Mouse (Mus musculus) embryonic facial prominence, embryonic 11.5 days (tissue): ENCODE measurements at regions not wholly inside any gene's neighbourhood (a gene's known extent, or its start where the extent isn't known, plus 50 kb on each side); places are given as distances from the start of the nearest gene placed in this dataset.
A peak's percentile ranks its signal among the peaks of the same experiment; 100 is the strongest.

Source experiments
- ATAC-seq: fragments of 200-750 bp; cut with Nextera tagmentation; replicated peaks from 2 replicates; pipeline ENCODE4 v1.8.0; 2017; ENCODE audit warnings: low read depth; ENCODE audit not compliant: insufficient number of reproducible peaks, low FRiP score, low TSS enrichment
- DNase-seq: peaks from one replicate; pipeline ENCODE4 v3.0.0-alpha.2; 2015; ENCODE audit warnings: low spot score
- H3K27ac ChIP-seq: fragments of 300-500 bp; sonication (generic); replicated peaks from 2 replicates; pipeline ENCODE4 v1.5.1; 2014; ENCODE audit warnings: mild to moderate bottlenecking, low read depth, low read length, control low read depth
- H3K27me3 ChIP-seq: fragments of 300-500 bp; sonication (generic); 2 replicates; pipeline ENCODE4 v1.6.1; 2014; ENCODE audit warnings: mild to moderate bottlenecking, low read length, moderate library complexity, mixed read lengths; ENCODE audit not compliant: control insufficient read depth, insufficient read depth
- H3K36me3 ChIP-seq: fragments of 300-500 bp; sonication (generic); replicated peaks from 2 replicates; pipeline ENCODE4 v1.6.1; 2014; ENCODE audit warnings: low read depth, mild to moderate bottlenecking, low read length, moderate library complexity, mixed read lengths; ENCODE audit not compliant: control insufficient read depth, insufficient read depth
- H3K4me1 ChIP-seq: fragments of 300-500 bp; sonication (generic); 2 replicates; pipeline ENCODE4 v1.6.1; 2014; ENCODE audit warnings: low read length, mixed read lengths; ENCODE audit not compliant: control insufficient read depth, insufficient read depth
- H3K4me2 ChIP-seq: fragments of 300-500 bp; sonication (generic); 2 replicates; pipeline ENCODE4 v1.6.1; 2014; ENCODE audit warnings: low read depth, mild to moderate bottlenecking, control low read depth, low read length, moderate library complexity
- H3K4me3 ChIP-seq: fragments of 300-500 bp; sonication (generic); 2 replicates; pipeline ENCODE4 v1.5.1; 2014; ENCODE audit warnings: low read depth, low read length, control low read depth
- H3K9ac ChIP-seq: fragments of 300-500 bp; sonication (generic); replicated peaks from 2 replicates; pipeline ENCODE4 v1.6.1; 2014; ENCODE audit warnings: mild to moderate bottlenecking, control low read depth, low read length
- H3K9me3 ChIP-seq: fragments of 300-500 bp; sonication (generic); replicated peaks from 2 replicates; pipeline ENCODE4 v1.6.1; 2016; ENCODE audit warnings: mild to moderate bottlenecking, low read length, inconsistent platforms, mixed read lengths; ENCODE audit not compliant: control insufficient read depth
- WGBS: fragments of 180-500 bp; shearing (Covaris S2); extraction: QIAGEN DNeasy Blood & Tissue Kit; methylation state at CpG from one replicate; pipeline ENCODE4 v1.1.7; 2014; 5-methylcytosine and 5-hydroxymethylcytosine counted together

DNA sequence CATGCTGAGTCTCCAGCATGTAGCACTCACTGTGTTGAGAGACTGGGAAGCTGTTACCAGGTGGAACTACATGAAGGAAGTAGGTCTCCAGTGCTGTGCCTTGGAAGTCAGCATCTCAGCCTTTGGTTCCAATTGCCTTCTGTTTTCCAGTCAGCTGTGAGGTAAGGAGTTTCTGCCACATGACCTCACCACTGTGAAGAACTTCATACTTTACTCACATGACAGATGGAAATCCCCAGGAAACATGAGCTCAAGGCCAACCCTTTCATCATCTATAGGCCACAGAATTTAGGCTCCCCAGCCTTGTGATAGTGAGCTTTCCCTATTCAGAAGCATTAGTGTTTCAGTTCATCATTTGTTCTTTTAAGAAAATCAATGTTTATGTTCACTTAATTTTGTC, 314.4 kb upstream of the Ngly1 start:
- Histone ChIP-seq H3K27me3 (no peaks in the 10 kb centered on the region), H3K9ac (no peak overlapping the region), H3K36me3 (no peaks in the 10 kb centered on the region), H3K4me1 (no peaks in the 10 kb centered on the region), H3K9me3 (no peaks in the 10 kb centered on the region), H3K4me2 (no peak overlapping the region), H3K27ac (no peak overlapping the region), H3K4me3 (no peak overlapping the region)
- DNase-seq (no peak), ATAC-seq (no peak)

DNA sequence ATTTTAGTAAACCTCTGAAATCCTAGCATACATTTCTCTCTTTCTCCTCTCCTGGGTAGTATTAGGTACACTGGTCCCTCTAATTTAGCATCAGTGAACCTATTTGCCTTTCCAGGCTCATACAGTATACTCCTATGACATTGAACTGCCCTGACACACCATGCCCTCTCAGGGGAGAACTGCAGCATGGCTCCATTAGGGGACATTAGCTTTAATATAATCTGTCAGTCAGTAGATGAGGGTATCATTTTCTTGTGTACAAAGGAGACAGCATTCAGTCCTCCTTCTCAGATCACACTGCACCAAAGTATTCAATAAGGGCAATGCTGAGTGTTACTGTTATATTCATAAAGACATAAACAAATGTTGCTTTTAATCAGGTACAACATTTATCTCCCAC, 278.8 kb upstream of the Ngly1 start:
- H3K27ac ChIP-seq = no peak overlapping the region
- no peaks in the 10 kb centered on the region for H3K27me3 ChIP-seq
- no peaks in the 10 kb centered on the region for H3K36me3 ChIP-seq
- DNase-seq = no peak
- H3K4me2 ChIP-seq = no peak overlapping the region
- no peaks in the 10 kb centered on the region for H3K4me1 ChIP-seq
- H3K4me3 ChIP-seq = no peak overlapping the region
- no peak overlapping the region for H3K9ac ChIP-seq
- ATAC-seq = 0 out of 2 replicates have a peak, but pooled peaks have one; percentile 56
- H3K9me3 ChIP-seq = no peaks in the 10 kb centered on the region

DNA sequence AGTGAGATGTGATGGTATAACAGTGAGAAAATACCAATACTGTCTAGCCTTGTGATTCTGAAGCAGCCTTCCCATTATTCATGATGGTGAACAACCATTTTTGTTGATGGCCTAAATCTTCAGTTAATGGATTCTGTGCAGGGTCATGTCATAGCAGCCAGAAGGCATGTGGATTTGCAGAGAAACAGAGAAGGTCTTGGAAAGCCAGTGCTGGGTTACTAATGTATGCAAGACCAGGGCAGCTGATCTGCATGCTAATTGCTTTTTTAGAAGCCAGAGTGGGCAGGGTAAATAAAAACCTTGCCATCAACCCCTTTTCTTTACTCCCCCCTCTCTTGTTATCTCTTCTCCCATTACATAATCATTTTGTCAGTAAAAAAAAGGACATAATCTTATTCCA, 278.3 kb upstream of the Ngly1 start:
- Histone ChIP-seq H3K4me3 (no peak overlapping the region), H3K9ac (no peak overlapping the region), H3K27ac (no peak overlapping the region), H3K36me3 (no peaks in the 10 kb centered on the region), H3K4me2 (no peak overlapping the region), H3K9me3 (no peaks in the 10 kb centered on the region), H3K4me1 (no peaks in the 10 kb centered on the region), H3K27me3 (no peaks in the 10 kb centered on the region)
- DNase-seq (no peak), ATAC-seq (no peak; the same call in 1 of the 2 replicates)

DNA sequence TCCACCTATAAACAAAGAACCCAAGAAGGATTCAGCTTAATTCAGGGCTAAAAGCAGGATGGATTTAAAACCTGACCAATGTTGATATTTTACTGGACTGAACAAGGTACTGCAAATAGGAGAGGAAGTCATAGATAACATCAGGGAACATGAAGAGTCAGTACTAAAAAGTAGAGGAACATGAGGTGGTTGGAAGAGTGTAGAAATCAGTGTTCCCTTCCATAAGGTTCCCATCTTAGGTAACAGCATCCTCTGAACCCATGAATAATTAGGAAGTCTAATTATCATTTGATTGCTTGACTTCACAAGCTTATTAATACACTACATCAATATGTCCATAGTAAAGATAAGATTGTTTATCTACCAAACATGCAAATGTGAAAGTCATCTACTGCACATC, 277.8 kb upstream of the Ngly1 start:
- Histone ChIP-seq H3K27ac (no peak overlapping the region), H3K9ac (no peak overlapping the region), H3K9me3 (no peaks in the 10 kb centered on the region), H3K27me3 (no peaks in the 10 kb centered on the region), H3K4me1 (no peaks in the 10 kb centered on the region), H3K4me2 (no peak overlapping the region), H3K36me3 (no peaks in the 10 kb centered on the region), H3K4me3 (no peak overlapping the region)
- DNase-seq (no peak), ATAC-seq (no peak)

DNA sequence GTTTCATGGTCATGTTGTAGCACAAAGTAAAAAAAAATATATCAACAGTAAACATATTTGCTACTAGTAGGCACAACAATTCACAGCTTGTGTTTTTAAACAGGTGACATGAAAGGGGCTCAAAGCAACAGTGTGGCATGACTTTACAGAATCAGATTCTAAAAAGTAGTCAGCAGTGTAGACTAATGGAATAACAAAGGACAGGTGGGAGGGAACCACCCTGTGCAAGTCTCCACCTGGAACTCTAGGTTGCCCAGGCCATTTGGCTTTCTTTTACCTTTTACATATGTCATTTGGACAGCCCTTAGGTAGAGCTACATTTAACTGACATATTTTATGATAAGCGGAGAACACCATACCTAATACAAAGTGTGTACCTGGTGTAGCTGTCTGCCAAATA, 271.7 kb upstream of the Ngly1 start:
- Histone ChIP-seq H3K9ac (no peak overlapping the region), H3K27me3 (no peaks in the 10 kb centered on the region), H3K4me3 (no peak overlapping the region), H3K4me1 (no peaks in the 10 kb centered on the region), H3K4me2 (no peak overlapping the region), H3K36me3 (no peaks in the 10 kb centered on the region), H3K9me3 (no peaks in the 10 kb centered on the region), H3K27ac (no peak overlapping the region)
- WGBS = 97% methylated on average over 1 of the region's 1 CpGs
- no peak for ATAC-seq
- DNase-seq = no peak

DNA sequence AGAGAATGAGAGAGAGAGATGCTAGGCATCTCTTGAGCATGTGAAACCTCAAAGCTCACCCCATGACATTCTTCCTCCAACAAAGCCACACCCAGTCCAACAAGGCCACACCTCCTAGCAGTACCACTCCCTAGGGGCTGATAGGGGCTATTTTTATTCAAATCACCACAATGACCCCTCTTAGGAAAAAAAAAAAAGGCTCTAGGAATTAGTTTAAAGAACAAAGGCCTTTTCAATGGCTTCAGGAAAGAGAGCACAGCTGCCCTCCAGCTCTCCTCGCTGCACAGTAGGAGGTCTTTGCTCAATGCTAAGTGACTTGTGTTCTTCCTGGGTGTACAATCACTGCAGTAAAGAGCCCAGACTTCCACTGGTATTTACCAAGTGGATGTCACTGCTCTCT, 270.8 kb upstream of the Ngly1 start:
- H3K27me3 ChIP-seq = no peaks in the 10 kb centered on the region
- DNase-seq = peak; percentile 30
- no peak for ATAC-seq
- H3K9me3 ChIP-seq = no peaks in the 10 kb centered on the region
- no peaks in the 10 kb centered on the region for H3K4me1 ChIP-seq
- H3K27ac ChIP-seq = no peak overlapping the region
- whole genome bisulfite sequencing = 9% methylated on average over 1 of the region's 1 CpGs
- H3K9ac ChIP-seq = no peak overlapping the region
- H3K4me3 ChIP-seq = no peak overlapping the region
- H3K4me2 ChIP-seq = no peak overlapping the region
- H3K36me3 ChIP-seq = no peaks in the 10 kb centered on the region

DNA sequence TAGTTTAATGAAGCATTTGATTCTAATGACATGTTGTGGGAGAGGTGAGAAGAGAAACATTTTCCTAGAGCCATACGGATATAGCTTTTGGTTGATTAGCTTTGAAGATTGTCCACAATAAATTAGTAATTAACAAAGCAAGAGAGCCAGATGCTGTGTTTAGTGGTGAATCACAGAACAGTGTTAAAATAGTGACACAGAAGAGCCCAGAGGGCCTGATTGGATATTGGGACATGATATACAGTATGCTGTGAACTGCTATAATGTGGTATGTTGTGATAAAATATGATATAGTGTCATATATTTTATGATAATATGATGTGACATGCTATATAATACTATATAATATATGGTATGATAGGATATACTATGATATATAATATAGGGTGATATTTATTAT, 243.7 kb upstream of the Ngly1 start:
- DNase-seq (no peak), ATAC-seq (no peak)
- Histone ChIP-seq H3K27ac (no peak overlapping the region), H3K9me3 (no peaks in the 10 kb centered on the region), H3K4me2 (no peak overlapping the region), H3K27me3 (no peaks in the 10 kb centered on the region; the same call in 1 of the 2 replicates), H3K9ac (no peak overlapping the region), H3K4me3 (no peak overlapping the region), H3K4me1 (no peaks in the 10 kb centered on the region), H3K36me3 (no peaks in the 10 kb centered on the region)
- WGBS = 81% methylated on average over 1 of the region's 1 CpGs

DNA sequence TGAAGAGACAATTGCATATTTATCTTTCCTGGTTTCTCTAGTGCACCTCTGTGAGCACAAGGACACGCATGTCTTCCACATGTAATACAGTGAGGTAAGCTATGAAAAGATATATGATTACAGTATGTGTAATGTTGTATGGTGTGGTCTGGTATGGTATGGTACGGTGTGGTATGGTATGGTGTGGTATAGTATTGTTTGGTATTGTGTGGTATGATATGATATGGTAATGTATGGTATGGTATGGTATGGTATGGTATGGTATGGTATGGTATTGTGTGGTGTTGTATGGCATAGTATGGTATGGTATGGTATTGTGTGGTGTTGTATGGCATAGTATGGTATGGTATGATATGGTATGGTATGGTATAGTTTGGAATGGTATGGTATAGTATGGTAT, 242.1 kb upstream of the Ngly1 start:
- no peak overlapping the region for H3K9ac ChIP-seq
- no peaks in the 10 kb centered on the region; the same call in 1 of the 2 replicates for H3K27me3 ChIP-seq
- no peak for ATAC-seq
- H3K4me1 ChIP-seq = no peaks in the 10 kb centered on the region
- H3K4me2 ChIP-seq = no peak overlapping the region
- WGBS = 90% methylated on average over 2 of the region's 2 CpGs
- no peak for DNase-seq
- no peaks in the 10 kb centered on the region for H3K36me3 ChIP-seq
- no peaks in the 10 kb centered on the region for H3K9me3 ChIP-seq
- no peak overlapping the region for H3K27ac ChIP-seq
- H3K4me3 ChIP-seq = no peak overlapping the region

DNA sequence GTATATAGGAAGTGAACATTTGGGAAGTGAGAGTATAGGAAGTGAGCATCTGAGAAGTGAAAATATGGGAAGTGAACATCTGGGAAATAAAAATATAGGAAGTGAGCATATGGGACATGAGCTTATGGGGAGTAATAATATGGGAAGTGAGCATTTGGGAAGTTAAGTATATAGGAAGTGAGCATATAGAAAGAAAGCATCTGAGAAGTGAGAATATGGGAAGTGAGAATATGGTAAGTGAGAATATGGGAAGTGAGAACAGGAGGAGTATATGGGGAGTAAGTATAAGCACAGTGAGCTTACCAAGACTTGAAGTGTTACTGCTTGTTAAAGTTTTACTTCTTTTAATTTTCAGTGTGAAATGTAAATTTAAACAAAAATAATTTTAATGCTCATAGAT, 239.3 kb upstream of the Ngly1 start:
- Histone ChIP-seq H3K27me3 (no peaks in the 10 kb centered on the region; the same call in 1 of the 2 replicates), H3K36me3 (no peaks in the 10 kb centered on the region), H3K27ac (no peak overlapping the region), H3K4me1 (no peaks in the 10 kb centered on the region), H3K9ac (no peak overlapping the region), H3K9me3 (no peaks in the 10 kb centered on the region), H3K4me2 (no peak overlapping the region), H3K4me3 (no peak overlapping the region)
- ATAC-seq = no peak
- DNase-seq = no peak
